Comparison of ENCODE assay signal across 29 mouse cellular contexts in genomic region chr2:156747315-156747714, GRCm38 (mm10). TPM values are rescaled to one million over a fixed set of nuclear protein-coding genes. Genes with fewer than 3 reads are reported as not detected.
DNase-seq lines count a peak whose midpoint lies in the region; ATAC-seq and TF ChIP-seq lines count a peak whose summit lies in the region.
"Had no signal": no experiment of that assay in that cellular context is flagged by ENCODE, and none has a peak within 500 bp of the region (broad histone marks: within the 10 kb centered on the region; RNA-seq: fewer than 3 reads in every experiment).

No protein-coding gene starts in this region.

- H3K27ac ChIP-seq in forebrain, embryonic 10.5 days, result 0 out of 2 replicates have a peak overlapping the region, but pooled peaks have one; percentile 6
- H3K27ac ChIP-seq in forebrain, embryonic 11.5 days (ENCODE audit: low read depth, low read length), result no peak overlapping the region
- H3K27ac ChIP-seq: embryonic facial prominence, embryonic 10.5 days; embryonic facial prominence, embryonic 13.5 days; gastrocnemius, adult 2 months; heart, embryonic 15.5 days; hindbrain, embryonic 10.5 days; hindbrain, embryonic 14.5 days had no signal

- no peak for ATAC-seq in forebrain, embryonic 11.5 days (replicated peaks; ENCODE audit: low FRiP score)
- ATAC-seq: forebrain, embryonic 14.5 days; forebrain, postnatal 0 days; intestine, postnatal 0 days; Patski had no signal

- DNase-seq in adrenal gland, postnatal 10 days, result peak; percentile 75
- no peak for DNase-seq in adrenal gland, adult 18-20 months (ENCODE audit: low spot score in 2 of 2)
- no peak for DNase-seq in forebrain, embryonic 10.5 days (ENCODE audit: extremely low spot score, low spot score)
- no peak for DNase-seq in forebrain, embryonic 11.5 days (ENCODE audit: low spot score)
- no peak for DNase-seq in left cerebral cortex, postnatal 25 days (ENCODE audit: low spot score in 2 of 2)
- DNase-seq: cerebellum, adult 11-12 months; cerebellum, adult 8-10 months; cerebellum, postnatal 10 days; cerebellum, postnatal 36 days; embryo, embryonic 11 days; forebrain, postnatal 0 days; gastrocnemius, adult 2 months; gastrocnemius, postnatal 14 days; heart, adult 11 months; heart, postnatal 10 days; heart, postnatal 36 days; kidney, adult 2 months had no signal

- no peak overlapping the region for H3K4me2 ChIP-seq in forebrain, embryonic 11.5 days (ENCODE audit: low read depth, low read length, severe bottlenecking)
- H3K4me2 ChIP-seq: embryonic facial prominence, embryonic 13.5 days; heart, embryonic 11.5 days; heart, embryonic 15.5 days; hindbrain, embryonic 14.5 days had no signal

- intact Hi-C loops in left cerebral cortex, postnatal 25 days (cut with DNase I), result no loop called here

- WGBS in forebrain, embryonic 10.5 days, result 95% methylated on average over 3 of the region's 3 CpGs
- 94% methylated on average over 3 of the region's 3 CpGs for WGBS in forebrain, embryonic 11.5 days

- no peaks in the 10 kb centered on the region for H3K9me3 ChIP-seq in forebrain, embryonic 10.5 days
- no peaks in the 10 kb centered on the region for H3K9me3 ChIP-seq in forebrain, embryonic 11.5 days (ENCODE audit: control insufficient read depth, low read length)
- H3K9me3 ChIP-seq in E14TG2a.4 (ENCODE audit: low read length), result no peaks in the 10 kb centered on the region
- H3K9me3 ChIP-seq: embryonic facial prominence, embryonic 10.5 days; embryonic facial prominence, embryonic 13.5 days; G1E; heart, embryonic 15.5 days; hindbrain, embryonic 10.5 days had no signal

- H3K4me3 ChIP-seq in forebrain, embryonic 10.5 days, result no peak overlapping the region
- H3K4me3 ChIP-seq in forebrain, embryonic 11.5 days (ENCODE audit: low read depth, low read length), result no peak overlapping the region
- H3K4me3 ChIP-seq in E14TG2a.4 (replicated peaks; ENCODE audit: low read length), result peak overlapping the region; percentile 11; the same call in 1 of the 2 replicates
- H3K4me3 ChIP-seq: embryonic facial prominence, embryonic 10.5 days; embryonic facial prominence, embryonic 13.5 days; erythroblast, embryonic 14.5 days; gastrocnemius, adult 2 months; heart, embryonic 15.5 days; hindbrain, embryonic 10.5 days had no signal

- no peak; the same call in 1 of the 2 replicates for TF ChIP-seq CTCF in E14TG2a.4 (conservative IDR thresholded peaks at IDR 0.05; ENCODE audit: low read length)

- no peak overlapping the region for H3K9ac ChIP-seq in forebrain, embryonic 11.5 days (ENCODE audit: low read length)
- H3K9ac ChIP-seq: embryonic facial prominence, embryonic 13.5 days; forebrain, postnatal 0 days; heart, embryonic 15.5 days; hindbrain, embryonic 14.5 days had no signal

- H3K27me3 ChIP-seq in forebrain, embryonic 10.5 days (ENCODE audit: poor library complexity, severe bottlenecking), result no peaks in the 10 kb centered on the region
- no peaks in the 10 kb centered on the region for H3K27me3 ChIP-seq in forebrain, embryonic 11.5 days (ENCODE audit: control insufficient read depth, insufficient read depth, low read length)
- H3K27me3 ChIP-seq in E14TG2a.4 (ENCODE audit: insufficient read depth, low read length), result no peaks in the 10 kb centered on the region
- H3K27me3 ChIP-seq: embryonic facial prominence, embryonic 13.5 days; heart, embryonic 15.5 days; Patski had no signal

- peaks cover 9% of the 10 kb centered on the region for H3K4me1 ChIP-seq in forebrain, embryonic 10.5 days
- H3K4me1 ChIP-seq in forebrain, embryonic 11.5 days (replicated peaks; ENCODE audit: control insufficient read depth, insufficient read depth, low read length), result no peaks in the 10 kb centered on the region; the same call in 1 of the 2 replicates
- H3K4me1 ChIP-seq in E14TG2a.4 (replicated peaks; ENCODE audit: low read depth, low read length), result peaks cover 46% of the 10 kb centered on the region

- H3K36me3 ChIP-seq in forebrain, embryonic 10.5 days (replicated peaks), result peaks cover 87% of the 10 kb centered on the region
- H3K36me3 ChIP-seq in forebrain, embryonic 11.5 days (ENCODE audit: control insufficient read depth, insufficient read depth, low read length), result peaks cover 3% of the 10 kb centered on the region; the same call in 1 of the 2 replicates
- peaks cover 88% of the 10 kb centered on the region for H3K36me3 ChIP-seq in E14TG2a.4 (ENCODE audit: insufficient read depth, low read length)

RNA-seq across cellular contexts. Expression of gene Myl9, which starts 27.9 kb away (rescaled TPM):
- 10 to 100 TPM; 67.9 to 90.2 TPM for total RNA-seq in adrenal gland, postnatal 10 days (2021)
- 10 to 100 TPM; 52.0 to 58.6 TPM for total RNA-seq in adrenal gland, adult 18-20 months (2021)
- 79.0 and 80.3 TPM in 2 replicates for polyA plus RNA-seq in forebrain, embryonic 10.5 days (2016; fragmentation: Nextera tagmentation; extraction: Ambion mirVana)
- 105 and 121 TPM in 2 replicates for polyA plus RNA-seq in forebrain, embryonic 11.5 days (2014; fragmentation: Nextera tagmentation; extraction: Ambion mirVana)
- 10 to 100 TPM; 14.7 to 16.1 TPM for total RNA-seq in left cerebral cortex, postnatal 25 days (2021)
